Mouse (Mus musculus) adrenal gland, postnatal 10 days (tissue): ENCODE data around the gene Gm11213. TPM values are rescaled to one million over a fixed set of nuclear protein-coding genes. Genes with fewer than 3 reads are reported as not detected.

Experiments
- total RNA-seq, 2 experiments: library from RNA; stranded (reverse); gene quantifications; 2 replicates each; pipeline ENCODE4 v1.2.3; 2021

The Gm11213 gene
- total RNA-seq, 2 experiments from 2014 or later, result not detected

Other genes starting within 250 kb of the Gm11213 start
- gene Orm3, start 249.1 kb downstream of the Gm11213 start, total RNA-seq, result 1 to 10 TPM; 1.5 to 2.2 TPM
- under 1 TPM in 1 of 2 experiments, not detected in 1; 0.84 TPM for gene Orm2, start 242.8 kb downstream of the Gm11213 start, total RNA-seq
- gene Akna, start 201.9 kb downstream of the Gm11213 start, total RNA-seq, result 1 to 10 TPM; 7.4 to 7.7 TPM
- 10 to 100 TPM; 13.7 to 14.9 TPM for gene Whrn, start 109.3 kb downstream of the Gm11213 start, total RNA-seq
- gene Atp6v1g1, start 60.5 kb downstream of the Gm11213 start, total RNA-seq, result 100 to 1,000 TPM; 128 to 131 TPM
- gene Tmem268, start 46.5 kb downstream of the Gm11213 start, total RNA-seq, result 10 to 100 TPM; 10.8 to 15.0 TPM
- not detected for gene Tex48, start 17.2 kb upstream of the Gm11213 start, total RNA-seq
- not detected for gene Gm11214, start 58.1 kb upstream of the Gm11213 start, total RNA-seq
- under 1 TPM; 0.21 to 0.33 TPM for gene Tnfsf15, start 139.9 kb upstream of the Gm11213 start, total RNA-seq